Mouse (Mus musculus): ENCODE measurements around the gene Ppp1r13b. TPM values are rescaled to one million over a fixed set of nuclear protein-coding genes. Genes with fewer than 3 reads are reported as not detected.

Gene Ppp1r13b
- polyA plus RNA-seq, 1 experiment from 2014 or later: 5.6 TPM

DNA sequence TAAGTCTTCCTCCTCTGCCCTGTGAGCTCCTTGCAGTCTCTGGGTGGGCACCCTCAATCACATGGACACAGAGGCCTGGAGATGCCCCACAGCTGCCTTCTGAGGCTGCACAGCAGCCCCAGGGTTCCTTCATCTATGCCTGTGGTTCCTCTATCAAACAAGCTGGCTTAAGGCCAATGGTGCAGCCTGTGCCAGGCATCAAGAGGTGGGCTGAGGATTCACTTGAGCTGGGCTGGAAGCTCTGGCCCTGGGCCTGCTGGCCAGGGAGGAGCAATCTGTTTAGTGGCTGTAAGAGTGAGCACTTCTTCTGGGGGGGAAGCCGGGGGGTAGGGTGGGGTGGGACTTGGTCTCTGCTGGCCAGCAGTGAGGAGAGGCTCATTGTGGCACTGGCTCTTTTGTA, 19.4 kb upstream of the Ppp1r13b start:
- ATAC-seq: peak; percentile 61
- H3K27me3 ChIP-seq (replicated peaks; ENCODE audit: control insufficient read depth, insufficient read depth, low read length): no peaks in the 10 kb centered on the region
- 62% methylated on average over 1 of the region's 1 CpGs for whole genome bisulfite sequencing
- no peak overlapping the region for H3K4me2 ChIP-seq (ENCODE audit: low read depth, low read length)
- H3K27ac ChIP-seq (ENCODE audit: low read length): 0 out of 2 replicates have a peak overlapping the region, but pooled peaks have one; percentile 19
- H3K4me1 ChIP-seq (ENCODE audit: control insufficient read depth, insufficient read depth, low read length): peaks cover 4% of the 10 kb centered on the region
- no peak overlapping the region for H3K9ac ChIP-seq (ENCODE audit: low read depth, low read length)
- H3K9me3 ChIP-seq (ENCODE audit: control insufficient read depth, low read length): no peaks in the 10 kb centered on the region
- H3K36me3 ChIP-seq (ENCODE audit: control insufficient read depth, insufficient read depth, low read length): no peaks in the 10 kb centered on the region
- no peak overlapping the region for H3K4me3 ChIP-seq (ENCODE audit: low read length)

DNA sequence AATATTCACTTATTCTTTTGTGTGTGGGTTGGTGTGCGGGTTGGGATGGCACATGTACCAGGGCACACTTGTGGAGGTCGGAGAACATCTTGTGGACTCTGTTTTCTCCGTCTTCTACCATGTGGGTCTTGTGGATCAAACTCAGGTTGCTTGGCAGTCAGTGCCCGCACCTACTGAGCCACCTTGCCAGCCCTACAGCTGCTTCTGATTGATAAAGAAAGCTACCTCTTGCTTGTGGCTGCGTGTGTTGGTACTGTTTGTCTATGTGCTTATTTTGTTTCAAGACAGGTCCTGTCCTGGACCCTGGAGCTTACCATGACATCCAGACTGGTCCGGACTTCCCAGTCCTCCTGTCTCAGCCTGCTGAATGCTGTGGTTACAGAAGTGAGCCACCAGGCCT, 15.2 kb upstream of the Ppp1r13b start:
- no peak for ATAC-seq
- no peaks in the 10 kb centered on the region for H3K9me3 ChIP-seq (ENCODE audit: control insufficient read depth, low read length)
- WGBS: 88% methylated on average over 6 of the region's 6 CpGs
- no peaks in the 10 kb centered on the region for H3K36me3 ChIP-seq (ENCODE audit: control insufficient read depth, insufficient read depth, low read length)
- no peak overlapping the region for H3K9ac ChIP-seq (ENCODE audit: low read depth, low read length)
- no peak overlapping the region for H3K27ac ChIP-seq (ENCODE audit: low read length)
- no peaks in the 10 kb centered on the region for H3K27me3 ChIP-seq (replicated peaks; ENCODE audit: control insufficient read depth, insufficient read depth, low read length)
- H3K4me2 ChIP-seq (ENCODE audit: low read depth, low read length): no peak overlapping the region
- no peak overlapping the region for H3K4me3 ChIP-seq (ENCODE audit: low read length)
- no peaks in the 10 kb centered on the region for H3K4me1 ChIP-seq (ENCODE audit: control insufficient read depth, insufficient read depth, low read length)

DNA sequence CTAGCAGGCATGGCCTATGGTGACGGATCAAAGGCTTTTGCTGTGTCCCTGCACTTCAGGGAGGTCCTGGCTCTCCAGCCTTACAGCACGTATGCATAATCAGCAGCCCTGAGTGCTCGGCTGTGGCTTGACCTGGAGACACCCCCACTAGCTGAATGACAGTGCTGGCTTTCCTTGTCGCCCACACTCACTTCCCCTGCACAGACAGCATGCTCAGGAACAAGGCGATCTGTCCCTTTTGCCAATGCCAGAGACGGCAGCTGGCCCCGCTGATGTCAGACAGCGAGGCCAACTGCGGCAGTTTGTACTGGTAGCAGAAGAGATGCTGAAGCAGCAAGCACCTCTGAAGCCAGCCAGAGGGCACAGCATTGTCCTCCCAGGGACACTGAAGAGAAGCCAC, 12.1 kb upstream of the Ppp1r13b start:
- H3K4me2 ChIP-seq (ENCODE audit: low read depth, low read length): no peak overlapping the region
- H3K27me3 ChIP-seq (replicated peaks; ENCODE audit: control insufficient read depth, insufficient read depth, low read length): no peaks in the 10 kb centered on the region
- 0 out of 2 replicates have a peak, but pooled peaks cover 4% of the 10 kb centered on the region for H3K4me1 ChIP-seq (ENCODE audit: control insufficient read depth, insufficient read depth, low read length)
- H3K36me3 ChIP-seq (ENCODE audit: control insufficient read depth, insufficient read depth, low read length): no peaks in the 10 kb centered on the region
- no peak overlapping the region for H3K9ac ChIP-seq (ENCODE audit: low read depth, low read length)
- WGBS: 53% methylated on average over 9 of the region's 9 CpGs
- no peak for ATAC-seq
- H3K4me3 ChIP-seq (ENCODE audit: low read length): no peak overlapping the region
- H3K9me3 ChIP-seq (ENCODE audit: control insufficient read depth, low read length): no peaks in the 10 kb centered on the region
- H3K27ac ChIP-seq (ENCODE audit: low read length): no peak overlapping the region

DNA sequence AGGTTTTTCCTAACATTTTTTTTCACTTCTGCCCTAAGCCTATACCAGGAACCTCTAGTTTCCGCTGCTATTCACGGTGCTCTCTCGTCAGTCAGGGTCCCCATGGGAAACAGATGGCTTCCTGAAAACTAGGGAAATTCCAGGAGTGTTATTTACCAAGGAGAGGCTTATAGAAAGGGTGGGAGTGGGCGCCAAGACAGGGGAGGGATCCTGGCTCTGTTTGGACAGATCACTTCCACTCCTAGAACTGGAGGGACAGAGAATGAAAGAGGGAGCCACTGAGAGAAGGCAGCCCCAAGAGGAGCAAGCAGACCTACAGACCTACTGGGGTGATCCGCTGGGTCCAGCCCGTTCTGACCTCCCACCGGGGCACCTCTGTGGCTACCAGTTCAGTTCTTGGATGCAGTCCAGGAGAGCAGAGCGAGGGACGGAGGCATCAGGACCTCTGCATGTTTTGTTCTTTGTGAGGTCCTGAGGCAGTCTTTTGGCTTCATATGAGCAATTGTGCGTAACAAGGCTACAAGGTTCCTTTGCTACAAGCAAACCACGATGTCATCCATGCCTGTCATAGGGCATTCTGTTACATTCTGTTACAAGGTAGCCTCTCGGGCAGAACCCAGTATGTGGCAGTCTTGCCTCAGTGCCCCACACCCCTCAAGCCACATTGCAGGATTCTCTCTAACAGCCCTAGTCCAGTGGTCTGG, 8.8 kb upstream of the Ppp1r13b start:
- Histone ChIP-seq H3K36me3 (ENCODE audit: control insufficient read depth, insufficient read depth, low read length) (no peaks in the 10 kb centered on the region), H3K9me3 (ENCODE audit: control insufficient read depth, low read length) (no peaks in the 10 kb centered on the region), H3K4me1 (ENCODE audit: control insufficient read depth, insufficient read depth, low read length) (peaks cover 9% of the 10 kb centered on the region; the same call in 1 of the 2 replicates), H3K9ac (ENCODE audit: low read depth, low read length) (no peak overlapping the region), H3K4me3 (ENCODE audit: low read length) (no peak overlapping the region), H3K27me3 (replicated peaks; ENCODE audit: control insufficient read depth, insufficient read depth, low read length) (no peaks in the 10 kb centered on the region), H3K27ac (ENCODE audit: low read length) (peak overlapping the region; percentile 50), H3K4me2 (ENCODE audit: low read depth, low read length) (no peak overlapping the region)
- WGBS: 46% methylated on average over 12 of the region's 12 CpGs
- ATAC-seq: no peak

DNA sequence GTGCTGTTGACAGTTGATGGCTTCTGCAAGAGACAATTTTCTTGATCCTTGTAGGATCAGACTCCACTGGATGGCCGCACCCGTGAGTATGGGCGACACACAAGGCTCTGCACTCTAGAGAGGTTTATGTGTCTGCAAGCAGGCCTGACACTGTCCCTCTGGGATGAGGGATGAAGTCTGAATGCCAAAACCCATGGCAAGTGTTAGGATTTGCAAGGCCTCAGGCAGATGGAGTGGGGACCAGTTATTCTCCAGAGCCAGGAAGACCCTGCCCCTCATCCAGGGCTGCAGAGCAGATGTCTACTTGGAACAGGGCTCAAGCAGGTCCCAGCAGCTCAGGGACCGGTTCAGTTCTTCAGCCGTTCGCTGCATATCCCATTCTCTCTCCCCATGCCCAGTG, 7.9 kb upstream of the Ppp1r13b start:
- H3K36me3 ChIP-seq (ENCODE audit: control insufficient read depth, insufficient read depth, low read length): no peaks in the 10 kb centered on the region
- no peaks in the 10 kb centered on the region for H3K27me3 ChIP-seq (replicated peaks; ENCODE audit: control insufficient read depth, insufficient read depth, low read length)
- no peak overlapping the region for H3K4me3 ChIP-seq (ENCODE audit: low read length)
- no peaks in the 10 kb centered on the region for H3K9me3 ChIP-seq (ENCODE audit: control insufficient read depth, low read length)
- H3K9ac ChIP-seq (ENCODE audit: low read depth, low read length): no peak overlapping the region
- no peak overlapping the region for H3K4me2 ChIP-seq (ENCODE audit: low read depth, low read length)
- 86% methylated on average over 6 of the region's 6 CpGs for WGBS
- peaks cover 10% of the 10 kb centered on the region; the same call in 1 of the 2 replicates for H3K4me1 ChIP-seq (ENCODE audit: control insufficient read depth, insufficient read depth, low read length)
- H3K27ac ChIP-seq (ENCODE audit: low read length): 0 out of 2 replicates have a peak overlapping the region, but pooled peaks have one; percentile 6
- ATAC-seq: no peak

DNA sequence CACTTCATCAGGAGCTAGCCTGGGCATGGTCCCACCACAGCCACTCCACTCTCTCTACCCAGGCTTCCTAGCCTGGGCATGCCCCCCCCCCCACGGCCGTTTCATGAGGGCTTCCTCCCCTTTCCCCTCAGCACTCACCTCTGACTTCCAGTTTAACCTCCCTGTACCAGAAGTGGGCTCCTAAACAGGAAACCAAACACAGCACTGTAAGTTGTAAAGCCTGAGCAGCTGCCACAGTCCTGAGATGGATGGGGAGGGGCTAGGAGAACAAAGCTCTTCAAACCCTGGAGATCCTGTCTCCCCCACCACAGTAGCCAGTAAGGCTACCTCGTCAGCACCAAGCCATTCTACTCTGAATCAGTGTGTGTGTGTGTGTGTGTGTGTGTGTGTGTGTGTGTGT, 6.1 kb upstream of the Ppp1r13b start:
- no peak for ATAC-seq
- Histone ChIP-seq H3K36me3 (ENCODE audit: control insufficient read depth, insufficient read depth, low read length) (no peaks in the 10 kb centered on the region), H3K4me3 (ENCODE audit: low read length) (no peak overlapping the region), H3K4me1 (ENCODE audit: control insufficient read depth, insufficient read depth, low read length) (peaks cover 14% of the 10 kb centered on the region), H3K4me2 (ENCODE audit: low read depth, low read length) (no peak overlapping the region), H3K9ac (ENCODE audit: low read depth, low read length) (no peak overlapping the region), H3K27ac (ENCODE audit: low read length) (0 out of 2 replicates have a peak overlapping the region, but pooled peaks have one; percentile 14), H3K9me3 (ENCODE audit: control insufficient read depth, low read length) (no peaks in the 10 kb centered on the region), H3K27me3 (replicated peaks; ENCODE audit: control insufficient read depth, insufficient read depth, low read length) (no peaks in the 10 kb centered on the region)
- 31% methylated on average over 3 of the region's 3 CpGs for WGBS

DNA sequence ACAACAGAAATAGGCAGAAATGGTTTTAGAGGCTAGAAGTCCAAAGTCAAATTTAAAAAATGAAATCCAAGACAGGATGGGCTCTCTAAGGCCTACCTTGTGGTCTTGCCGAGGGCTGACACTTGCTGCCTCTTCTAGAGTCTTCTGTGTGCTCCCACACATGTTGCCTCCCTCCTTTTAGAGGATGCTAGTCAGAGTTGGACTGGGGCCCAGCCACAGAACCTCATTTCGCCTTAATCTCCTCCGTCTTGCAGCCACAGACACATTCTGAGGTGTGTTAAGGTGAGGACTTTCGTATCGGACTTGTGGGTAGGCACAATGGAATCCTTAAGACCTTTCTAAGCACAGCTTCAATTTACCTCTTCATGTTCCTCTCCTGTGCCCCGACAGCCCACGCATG, 4.9 kb upstream of the Ppp1r13b start:
- H3K27ac ChIP-seq (ENCODE audit: low read length): no peak overlapping the region
- 88% methylated on average over 7 of the region's 7 CpGs for WGBS

DNA sequence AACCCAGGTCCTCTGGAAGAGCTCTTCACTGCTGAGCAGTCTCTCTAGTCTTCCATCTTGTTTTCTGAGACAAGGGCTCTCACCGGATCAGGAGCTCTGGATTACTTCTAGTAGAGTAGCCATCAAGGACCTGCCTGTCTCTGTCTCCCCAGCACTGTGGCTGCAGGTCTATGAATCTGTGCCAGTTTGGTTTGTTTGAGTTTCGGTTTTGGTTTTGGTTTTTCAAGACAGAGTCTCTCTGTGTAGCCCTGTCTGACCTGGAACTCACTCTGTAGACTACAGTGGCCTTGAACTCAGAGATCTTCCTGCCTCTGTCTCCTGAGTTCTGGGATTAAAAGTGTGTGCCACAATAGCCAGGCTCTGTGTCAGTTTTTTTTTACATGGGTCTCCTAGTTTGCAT, 3.9 kb upstream of the Ppp1r13b start:
- Histone ChIP-seq H3K27ac (ENCODE audit: low read length) (peak overlapping the region; percentile 69), H3K9ac (ENCODE audit: low read depth, low read length) (0 out of 2 replicates have a peak overlapping the region, but pooled peaks have one; percentile 2), H3K36me3 (ENCODE audit: control insufficient read depth, insufficient read depth, low read length) (no peaks in the 10 kb centered on the region), H3K4me3 (ENCODE audit: low read length) (no peak overlapping the region), H3K4me2 (ENCODE audit: low read depth, low read length) (no peak overlapping the region), H3K27me3 (replicated peaks; ENCODE audit: control insufficient read depth, insufficient read depth, low read length) (no peaks in the 10 kb centered on the region), H3K9me3 (ENCODE audit: control insufficient read depth, low read length) (no peaks in the 10 kb centered on the region), H3K4me1 (ENCODE audit: control insufficient read depth, insufficient read depth, low read length) (peaks cover 21% of the 10 kb centered on the region)
- ATAC-seq: no peak
- 95% methylated on average over 2 of the region's 2 CpGs for WGBS

More for the DNA sequence above, 4.9 kb upstream of the Ppp1r13b start:
- Histone ChIP-seq H3K4me1 (ENCODE audit: control insufficient read depth, insufficient read depth, low read length) (peaks cover 21% of the 10 kb centered on the region), H3K4me3 (ENCODE audit: low read length) (no peak overlapping the region), H3K27me3 (replicated peaks; ENCODE audit: control insufficient read depth, insufficient read depth, low read length) (no peaks in the 10 kb centered on the region), H3K9ac (ENCODE audit: low read depth, low read length) (no peak overlapping the region), H3K36me3 (ENCODE audit: control insufficient read depth, insufficient read depth, low read length) (no peaks in the 10 kb centered on the region), H3K9me3 (ENCODE audit: control insufficient read depth, low read length) (no peaks in the 10 kb centered on the region), H3K4me2 (ENCODE audit: low read depth, low read length) (no peak overlapping the region)
- no peak for ATAC-seq

DNA sequence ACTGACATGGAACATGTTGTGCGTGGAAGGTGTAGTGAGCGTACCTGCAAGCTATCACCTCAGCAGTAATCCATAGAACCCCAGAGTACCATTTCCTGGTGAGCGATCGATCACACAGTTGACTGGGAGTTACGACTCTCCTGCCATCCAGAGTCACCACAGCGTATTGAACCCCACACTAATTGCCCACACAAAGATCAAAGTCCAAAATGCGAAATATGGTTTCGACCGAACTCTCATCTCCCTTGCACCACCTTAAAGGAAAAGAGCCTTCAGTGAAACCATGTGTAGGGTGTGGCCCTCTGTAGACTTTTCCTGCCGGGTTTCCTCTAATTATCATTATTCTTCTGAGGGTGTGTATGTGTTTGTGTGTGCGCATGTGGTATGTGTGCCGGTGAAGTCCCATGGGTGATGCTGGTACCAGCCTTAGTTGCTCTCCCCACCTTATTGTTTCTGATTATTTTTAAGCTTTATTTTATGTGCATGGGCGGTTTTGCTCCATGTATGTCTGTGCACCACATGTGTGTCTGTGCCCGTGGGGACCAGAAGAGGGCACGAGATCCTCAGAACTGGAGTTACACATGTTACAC, 3.4 kb upstream of the Ppp1r13b start:
- WGBS: 54% methylated on average over 15 of the region's 15 CpGs
- H3K27ac ChIP-seq (ENCODE audit: low read length): peak overlapping the region; percentile 73
- H3K27me3 ChIP-seq (replicated peaks; ENCODE audit: control insufficient read depth, insufficient read depth, low read length): no peaks in the 10 kb centered on the region
- peak; percentile 77 for ATAC-seq
- 0 out of 2 replicates have a peak overlapping the region, but pooled peaks have one; percentile 2 for H3K9ac ChIP-seq (ENCODE audit: low read depth, low read length)
- H3K4me3 ChIP-seq (ENCODE audit: low read length): no peak overlapping the region
- peaks cover 23% of the 10 kb centered on the region for H3K4me1 ChIP-seq (ENCODE audit: control insufficient read depth, insufficient read depth, low read length)
- H3K9me3 ChIP-seq (ENCODE audit: control insufficient read depth, low read length): no peaks in the 10 kb centered on the region
- peak overlapping the region; percentile 15 for H3K4me2 ChIP-seq (ENCODE audit: low read depth, low read length)
- no peaks in the 10 kb centered on the region for H3K36me3 ChIP-seq (ENCODE audit: control insufficient read depth, insufficient read depth, low read length)

Data from intestine, embryonic 16.5 days (tissue).